Mouse (Mus musculus) lung, postnatal 0 days (tissue): Measurements from ENCODE around the gene Adprhl1.

Source experiments
- CTCF ChIP-seq: IDR thresholded peaks from 2 replicates; pipeline ENCODE4 v1.5.1; 2016; ENCODE audit warnings: antibody characterized with exemption, mild to moderate bottlenecking
- EP300 ChIP-seq: IDR thresholded peaks from 2 replicates; pipeline ENCODE4 v1.6.1; 2016; ENCODE audit warnings: antibody characterized with exemption, mild to moderate bottlenecking, control low read depth

DNA sequence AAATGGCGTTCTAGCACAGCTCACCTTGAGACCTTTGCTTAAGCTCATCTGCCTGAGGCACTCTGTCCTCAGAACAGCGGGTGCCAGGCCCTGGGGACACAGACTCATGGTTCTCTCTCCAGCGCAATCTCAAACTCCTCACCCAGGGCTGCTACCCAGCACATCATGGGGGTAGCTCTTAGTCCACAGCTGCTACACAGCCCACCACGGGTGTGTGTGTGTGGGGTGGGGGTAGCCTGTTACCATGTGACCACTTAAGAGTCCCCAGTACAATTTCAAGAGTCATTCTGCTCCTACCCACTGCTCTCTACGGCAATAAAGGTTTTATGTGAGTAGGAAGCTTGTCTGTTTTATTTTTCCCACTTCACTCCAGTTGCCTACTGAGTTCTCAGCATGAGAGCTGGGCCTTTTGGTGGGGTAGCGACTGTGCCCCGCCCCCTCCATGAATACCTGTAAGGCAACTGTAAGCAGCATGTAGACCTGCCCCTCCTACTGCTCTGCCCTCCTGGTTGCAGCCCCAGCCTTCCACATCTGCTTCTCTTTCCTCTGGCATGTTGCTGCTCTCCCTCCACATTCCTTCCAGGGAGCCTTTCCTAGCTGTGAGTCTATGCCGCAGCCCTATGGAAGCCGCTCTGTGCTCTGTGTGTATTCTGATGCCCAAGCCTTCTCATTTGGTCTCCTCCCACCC is 24.9 kb downstream of the Adprhl1 start:
- TF ChIP-seq EP300 = no peak
- TF ChIP-seq CTCF = no peak
